Mouse (Mus musculus) forebrain, embryonic 16.5 days (tissue): ENCODE data around the gene Ppp2r5c. TPM values are rescaled to one million over a fixed set of nuclear protein-coding genes. Genes with fewer than 3 reads are reported as not detected.

Experiments used
- polyA plus RNA-seq: library from polyadenylated mRNA; unstranded; fragments of >200 nt; fragmentation: Nextera tagmentation; extraction: Ambion mirVana; gene quantifications from 2 replicates; pipeline ENCODE4 v1.2.1, GENCODE M21; 2015

Ppp2r5c gene
- polyA plus RNA-seq, 1 experiment from 2014 or later: 139 TPM

Other genes starting within 250 kb of the Ppp2r5c start
- gene Dio3, start 168.1 kb upstream of the Ppp2r5c start, polyA plus RNA-seq: 4.1 and 5.4 TPM in 2 replicates
- 106 and 107 TPM in 2 replicates for gene Dync1h1, start 154.3 kb downstream of the Ppp2r5c start, polyA plus RNA-seq
- 0.23 and 0.26 TPM in 2 replicates for gene 1700001K19Rik, start 235.5 kb downstream of the Ppp2r5c start, polyA plus RNA-seq